Mouse (Mus musculus) spleen, adult 2 months (tissue): ENCODE measurements around the gene Ppp1r9b. TPM values are rescaled to one million over a fixed set of nuclear protein-coding genes. Genes with fewer than 3 reads are reported as not detected.

Experiments
- DNase-seq, 2 experiments: peaks; one replicate each; pipeline versions ENCODE4 v3.0.0 to v3.0.0-alpha.2; 2012 to 2021; ENCODE audit warnings: low spot score in 2 of 2, low read depth in 1 of 2
- H3K27ac ChIP-seq: fragments of 200-500 bp; 2 replicates; pipeline ENCODE4 v1.5.1; 2012; ENCODE audit warnings: low read length, inconsistent platforms; ENCODE audit not compliant: insufficient read depth
- H3K27me3 ChIP-seq: fragments of 200-500 bp; 2 replicates; pipeline ENCODE4 v1.6.1; 2012; ENCODE audit warnings: mild to moderate bottlenecking, moderate library complexity, low read length, inconsistent platforms; ENCODE audit not compliant: control insufficient read depth, insufficient read depth
- H3K36me3 ChIP-seq: fragments of 200-500 bp; 2 replicates; pipeline ENCODE4 v1.6.1; 2012; ENCODE audit warnings: mild to moderate bottlenecking, low read length, inconsistent platforms; ENCODE audit not compliant: control insufficient read depth, insufficient read depth
- H3K4me1 ChIP-seq: fragments of 200-500 bp; 2 replicates; pipeline ENCODE4 v1.6.1; 2011; ENCODE audit warnings: inconsistent platforms; ENCODE audit not compliant: control insufficient read depth, insufficient read depth, insufficient read length
- H3K4me3 ChIP-seq: fragments of 200-500 bp; 2 replicates; pipeline ENCODE4 v1.5.1; 2011; ENCODE audit warnings: mild to moderate bottlenecking, inconsistent platforms; ENCODE audit not compliant: insufficient read depth, insufficient read length; ENCODE audit errors: extremely low read depth
- CTCF ChIP-seq: fragments of 200-500 bp; IDR thresholded peaks from 2 replicates; pipeline ENCODE4 v1.5.1; 2011; ENCODE audit warnings: mild to moderate bottlenecking, inconsistent platforms; ENCODE audit not compliant: insufficient read depth, insufficient read length, insufficient replicate concordance; ENCODE audit errors: extremely low read depth
- POLR2A ChIP-seq: fragments of 200-500 bp; IDR thresholded peaks from 2 replicates; pipeline ENCODE4 v1.6.1; 2011; ENCODE audit warnings: low read depth, low read length, inconsistent platforms
- WGBS: fragments of 180-500 bp; shearing (Covaris S2); methylation state at CpG from one replicate; pipeline ENCODE4 v1.1.7; 2018; 5-methylcytosine and 5-hydroxymethylcytosine counted together
- polyA plus RNA-seq: library from polyadenylated mRNA; depleted of rRNA; stranded (reverse); fragments of >200 nt; gene quantifications from 2 replicates; pipeline ENCODE4 v1.2.3, GENCODE M21; 2012; rRNA removed

Ppp1r9b gene
- polyA plus RNA-seq: 51.9 and 54.5 TPM in 2 replicates

DNA sequence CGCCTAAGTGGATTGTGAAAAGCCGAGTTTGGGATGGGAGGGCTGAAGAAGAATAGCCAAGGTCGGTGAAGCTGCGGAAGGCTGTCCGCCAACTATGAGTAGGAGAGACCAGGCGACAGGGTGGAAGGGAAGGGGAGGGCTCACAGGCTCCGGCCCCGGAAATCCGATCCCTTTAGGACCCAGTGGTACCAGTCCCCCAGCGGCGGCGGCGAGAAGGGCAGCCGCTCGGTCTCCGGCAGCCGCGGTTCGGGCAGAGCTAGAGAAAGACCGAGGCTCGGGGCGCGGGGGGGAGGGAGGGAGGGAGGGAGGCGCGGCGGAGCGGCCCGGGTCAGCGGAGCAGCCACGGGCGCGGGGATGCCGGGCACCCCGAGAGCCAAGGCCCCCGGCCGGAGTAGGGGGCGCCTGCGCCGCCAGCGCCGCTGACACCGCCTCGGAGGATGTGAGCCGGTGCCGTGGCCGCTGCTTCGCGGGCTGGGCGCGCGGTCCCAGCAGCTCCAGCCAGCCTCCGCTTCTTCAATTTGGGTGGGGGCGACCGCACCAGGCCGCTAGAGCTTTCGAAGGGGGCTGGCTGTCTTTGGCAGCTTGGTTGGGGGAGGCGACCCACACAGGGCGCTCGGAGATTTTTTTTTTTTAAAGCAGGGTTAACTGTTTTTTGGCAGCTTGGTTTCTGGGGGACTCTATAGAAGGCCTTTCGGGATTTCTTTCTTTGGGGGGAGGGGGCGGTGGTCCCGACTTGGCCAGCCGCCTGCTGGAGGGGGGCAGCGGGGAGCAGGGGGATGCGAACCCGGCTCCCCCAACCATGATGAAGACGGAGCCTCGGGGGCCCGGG is at the start of gene Ppp1r9b:
TSS of gene Ppp1r9b (plus strand) at position 287 of the 829 bp plus-strand sequence.
- peak within 1 kb of the TSS; percentile 83 for H3K4me3 ChIP-seq
- peak within 1 kb of the TSS; percentile 93 for H3K27ac ChIP-seq
- TF ChIP-seq POLR2A (peak; percentile 61), CTCF (peak; percentile 82)
- no peaks in the 10 kb centered on the region; the same call in 1 of the 2 replicates for H3K36me3 ChIP-seq
- H3K4me1 ChIP-seq: peaks cover 17% of the 10 kb centered on the region
- WGBS: under 1% methylated on average over 56 of the region's 69 CpGs
- DNase-seq: peak; percentile 67 to 89
- H3K27me3 ChIP-seq: no peaks in the 10 kb centered on the region

DNA sequence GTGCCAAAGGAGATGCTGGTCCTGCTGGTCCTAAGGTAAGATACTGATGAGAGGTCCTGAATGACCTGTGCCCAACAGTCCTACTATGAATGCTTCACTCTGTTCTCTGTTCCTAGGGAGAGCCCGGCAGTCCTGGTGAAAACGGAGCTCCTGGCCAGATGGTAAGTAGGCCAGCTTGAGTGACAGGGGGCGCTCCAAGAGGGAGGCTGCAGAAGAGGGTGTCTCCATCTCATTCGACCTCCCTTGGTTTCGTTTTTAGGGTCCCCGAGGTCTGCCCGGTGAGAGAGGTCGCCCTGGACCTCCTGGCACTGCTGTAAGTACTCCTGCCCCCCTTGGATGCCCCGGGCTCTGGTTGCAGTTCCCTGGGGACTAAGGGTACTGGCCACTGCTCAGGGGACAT is 49.7 kb upstream of the Ppp1r9b start:
- H3K36me3 ChIP-seq: no peaks in the 10 kb centered on the region
- no peak overlapping the region for H3K27ac ChIP-seq
- no peak overlapping the region for H3K4me3 ChIP-seq
- H3K4me1 ChIP-seq: no peaks in the 10 kb centered on the region; the same call in 1 of the 2 replicates
- 39% methylated on average over 9 of the region's 9 CpGs for WGBS
- DNase-seq: no peak
- TF ChIP-seq POLR2A: no peak
- no peak for TF ChIP-seq CTCF
- H3K27me3 ChIP-seq: peaks cover 2% of the 10 kb centered on the region

- Histone ChIP-seq H3K4me3 (no peak overlapping the region), H3K27ac (no peak overlapping the region), H3K36me3 (no peaks in the 10 kb centered on the region), H3K27me3 (peaks cover under 1% of the 10 kb centered on the region; the same call in 1 of the 2 replicates), H3K4me1 (no peaks in the 10 kb centered on the region; the same call in 1 of the 2 replicates)
- no peak for TF ChIP-seq POLR2A
- no peak for TF ChIP-seq CTCF
- DNase-seq: no peak
- WGBS: 82% methylated on average over 8 of the region's 8 CpGs
Measured at GRCm38 (mm10) chr11:94941776-94942175, 49.1 kb upstream of the Ppp1r9b start.

DNA sequence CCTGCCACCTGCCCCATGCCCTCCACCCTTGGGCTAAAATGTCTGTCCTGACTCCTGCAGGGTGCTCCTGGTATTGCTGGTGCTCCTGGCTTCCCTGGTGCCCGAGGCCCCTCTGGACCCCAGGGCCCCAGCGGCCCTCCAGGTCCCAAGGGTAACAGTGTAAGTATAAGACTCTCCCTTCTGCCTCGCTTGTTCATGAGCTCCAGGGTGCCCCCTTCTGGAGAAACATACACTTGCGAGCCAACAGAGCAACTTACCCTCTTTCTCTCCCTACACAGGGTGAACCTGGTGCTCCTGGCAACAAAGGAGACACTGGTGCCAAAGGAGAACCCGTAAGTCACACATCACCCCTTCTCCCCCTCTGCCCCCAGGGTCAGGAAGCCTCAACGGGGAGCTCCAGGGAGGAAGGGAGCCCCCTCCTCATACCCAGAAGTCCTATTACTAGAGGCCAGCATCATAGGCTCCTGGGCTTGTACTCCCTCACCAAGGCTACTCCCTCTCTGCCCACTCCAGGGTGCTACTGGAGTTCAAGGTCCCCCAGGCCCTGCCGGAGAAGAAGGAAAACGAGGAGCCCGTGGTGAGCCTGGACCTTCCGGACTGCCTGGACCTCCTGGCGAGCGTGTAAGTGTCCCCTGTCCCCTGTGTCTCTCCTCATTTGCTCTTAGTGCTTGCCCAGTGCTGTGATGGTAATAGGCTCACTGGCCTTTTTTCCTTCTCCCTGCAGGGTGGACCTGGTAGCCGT is 48.4 kb upstream of the Ppp1r9b start:
- TF ChIP-seq POLR2A: no peak
- TF ChIP-seq CTCF: no peak; the same call in 1 of the 2 replicates
- no peaks in the 10 kb centered on the region for H3K36me3 ChIP-seq
- no peak overlapping the region for H3K27ac ChIP-seq
- no peak overlapping the region for H3K4me3 ChIP-seq
- no peaks in the 10 kb centered on the region; the same call in 1 of the 2 replicates for H3K4me1 ChIP-seq
- H3K27me3 ChIP-seq: no peaks in the 10 kb centered on the region; the same call in 1 of the 2 replicates
- WGBS: 53% methylated on average over 13 of the region's 13 CpGs
- DNase-seq: peak; percentile 9 to 18

DNA sequence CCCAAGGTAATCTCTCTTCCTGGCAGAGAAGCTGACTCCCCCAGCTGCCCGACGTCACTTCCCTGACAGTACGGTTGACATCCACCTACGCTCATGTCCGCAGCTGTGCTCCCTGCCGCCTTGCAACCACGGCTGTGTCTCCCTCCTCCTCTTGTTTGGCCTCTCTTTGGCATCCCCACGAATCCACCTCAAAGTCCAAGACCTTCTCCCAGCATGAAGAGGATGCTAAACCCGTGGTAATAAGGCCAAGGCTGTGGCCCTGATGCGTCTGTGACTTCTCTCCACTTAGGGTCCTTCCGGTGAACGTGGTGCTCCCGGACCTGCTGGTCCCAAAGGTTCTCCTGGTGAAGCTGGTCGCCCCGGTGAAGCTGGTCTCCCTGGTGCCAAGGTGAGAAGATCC is 47.8 kb upstream of the Ppp1r9b start:
- Histone ChIP-seq H3K4me3 (no peak overlapping the region), H3K27me3 (no peaks in the 10 kb centered on the region; the same call in 1 of the 2 replicates), H3K27ac (no peak overlapping the region), H3K36me3 (no peaks in the 10 kb centered on the region), H3K4me1 (no peaks in the 10 kb centered on the region)
- TF ChIP-seq CTCF (no peak), POLR2A (no peak)
- WGBS: 77% methylated on average over 15 of the region's 15 CpGs
- no peak for DNase-seq

GRCm38 (mm10) chr11:94944295-94944694 is 46.5 kb upstream of the Ppp1r9b start:
- DNase-seq: no peak
- no peak overlapping the region for H3K27ac ChIP-seq
- H3K36me3 ChIP-seq: no peaks in the 10 kb centered on the region
- TF ChIP-seq CTCF (no peak), POLR2A (no peak)
- WGBS: 51% methylated on average over 8 of the region's 8 CpGs
- no peaks in the 10 kb centered on the region for H3K27me3 ChIP-seq
- no peak overlapping the region for H3K4me3 ChIP-seq
- no peaks in the 10 kb centered on the region for H3K4me1 ChIP-seq

GRCm38 (mm10) chr11:94945236-94945635 is 45.6 kb upstream of the Ppp1r9b start:
- no peaks in the 10 kb centered on the region for H3K36me3 ChIP-seq
- H3K27ac ChIP-seq: no peak overlapping the region
- no peak overlapping the region for H3K4me3 ChIP-seq
- H3K27me3 ChIP-seq: no peaks in the 10 kb centered on the region
- WGBS: 65% methylated on average over 12 of the region's 12 CpGs
- TF ChIP-seq CTCF (no peak), POLR2A (no peak)
- DNase-seq: no peak
- no peaks in the 10 kb centered on the region for H3K4me1 ChIP-seq
